Mouse (Mus musculus) hindbrain, embryonic 15.5 days (tissue): Measurements from ENCODE around the gene Cstl1. TPM values are rescaled to one million over a fixed set of nuclear protein-coding genes. Genes with fewer than 3 reads are reported as not detected.

Source experiments
- ATAC-seq: fragments of 200-750 bp; cut with Nextera tagmentation; 2 replicates; pipeline ENCODE4 v1.8.0; 2017; ENCODE audit warnings: low read depth, moderate number of reproducible peaks, moderate TSS enrichment; ENCODE audit not compliant: low FRiP score
- H3K27ac ChIP-seq: fragments of 300-500 bp; sonication (generic); replicated peaks from 2 replicates; pipeline ENCODE4 v1.5.1; 2015; ENCODE audit warnings: mild to moderate bottlenecking, inconsistent platforms
- H3K27me3 ChIP-seq: fragments of 300-500 bp; sonication (generic); 2 replicates; pipeline ENCODE4 v1.6.1; 2015; ENCODE audit warnings: control low read depth, inconsistent platforms
- H3K36me3 ChIP-seq: fragments of 300-500 bp; sonication (generic); 2 replicates; pipeline ENCODE4 v1.6.1; 2015; ENCODE audit warnings: control low read depth, inconsistent platforms
- H3K4me1 ChIP-seq: fragments of 300-500 bp; sonication (generic); replicated peaks from 2 replicates; pipeline ENCODE4 v1.6.1; 2015; ENCODE audit warnings: control low read depth, inconsistent platforms
- H3K4me2 ChIP-seq: fragments of 300-500 bp; sonication (generic); 2 replicates; pipeline ENCODE4 v1.6.1; 2015; ENCODE audit warnings: moderate library complexity, mild to moderate bottlenecking, inconsistent platforms
- H3K4me3 ChIP-seq: fragments of 300-500 bp; sonication (generic); 2 replicates; pipeline ENCODE4 v1.5.1; 2015; ENCODE audit warnings: mild to moderate bottlenecking, inconsistent platforms
- H3K9ac ChIP-seq: fragments of 300-500 bp; sonication (generic); 2 replicates; pipeline ENCODE4 v1.6.1; 2015; ENCODE audit warnings: inconsistent platforms
- H3K9me3 ChIP-seq: fragments of 300-500 bp; sonication (generic); 2 replicates; pipeline ENCODE4 v1.6.1; 2016; ENCODE audit warnings: control low read depth, inconsistent platforms
- WGBS: fragments of 180-500 bp; shearing (Covaris S2); methylation state at CpG from one replicate; pipeline ENCODE4 v1.1.7; 2015; 5-methylcytosine and 5-hydroxymethylcytosine counted together
- polyA plus RNA-seq: library from polyadenylated mRNA; unstranded; fragments of >200 nt; fragmentation: Nextera tagmentation; extraction: Ambion mirVana; gene quantifications from 2 replicates; pipeline ENCODE4 v1.2.1, GENCODE M21; 2015

Cstl1 gene
- not detected in 2 replicates for polyA plus RNA-seq

DNA sequence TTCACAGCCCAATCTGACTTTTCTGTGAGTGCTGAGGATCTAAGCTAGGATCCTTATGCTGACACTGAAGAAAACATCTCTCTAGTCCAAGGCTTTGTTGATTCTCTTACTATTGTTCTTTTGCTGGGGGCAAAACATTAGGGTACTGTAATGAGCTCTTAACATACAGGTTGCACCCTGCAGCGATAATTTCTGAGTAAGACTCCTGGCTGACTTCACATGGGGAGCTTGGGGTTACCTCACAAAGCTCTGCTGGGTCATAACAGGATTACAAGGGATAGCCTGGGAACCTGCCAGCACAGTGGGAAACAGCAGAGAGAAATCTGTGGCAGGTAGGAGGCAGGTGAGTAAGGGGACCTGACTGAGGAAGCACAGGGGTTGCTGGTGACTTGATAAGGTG, at the start of gene Cstl1:
Gene Cstl1, plus strand, starts transcription at position 301 of the 400 bp plus-strand sequence.
- H3K4me1 ChIP-seq, result no peaks in the 10 kb centered on the region
- WGBS, result 81% methylated on average over 1 of the region's 1 CpGs
- H3K9me3 ChIP-seq, result no peaks in the 10 kb centered on the region
- no peaks in the 10 kb centered on the region for H3K36me3 ChIP-seq
- no peak within 1 kb of the TSS for H3K27ac ChIP-seq
- ATAC-seq, result no peak
- no peaks in the 10 kb centered on the region for H3K27me3 ChIP-seq
- H3K9ac ChIP-seq, result no peak within 1 kb of the TSS
- H3K4me2 ChIP-seq, result no peak within 1 kb of the TSS
- H3K4me3 ChIP-seq, result no peak within 1 kb of the TSS

DNA sequence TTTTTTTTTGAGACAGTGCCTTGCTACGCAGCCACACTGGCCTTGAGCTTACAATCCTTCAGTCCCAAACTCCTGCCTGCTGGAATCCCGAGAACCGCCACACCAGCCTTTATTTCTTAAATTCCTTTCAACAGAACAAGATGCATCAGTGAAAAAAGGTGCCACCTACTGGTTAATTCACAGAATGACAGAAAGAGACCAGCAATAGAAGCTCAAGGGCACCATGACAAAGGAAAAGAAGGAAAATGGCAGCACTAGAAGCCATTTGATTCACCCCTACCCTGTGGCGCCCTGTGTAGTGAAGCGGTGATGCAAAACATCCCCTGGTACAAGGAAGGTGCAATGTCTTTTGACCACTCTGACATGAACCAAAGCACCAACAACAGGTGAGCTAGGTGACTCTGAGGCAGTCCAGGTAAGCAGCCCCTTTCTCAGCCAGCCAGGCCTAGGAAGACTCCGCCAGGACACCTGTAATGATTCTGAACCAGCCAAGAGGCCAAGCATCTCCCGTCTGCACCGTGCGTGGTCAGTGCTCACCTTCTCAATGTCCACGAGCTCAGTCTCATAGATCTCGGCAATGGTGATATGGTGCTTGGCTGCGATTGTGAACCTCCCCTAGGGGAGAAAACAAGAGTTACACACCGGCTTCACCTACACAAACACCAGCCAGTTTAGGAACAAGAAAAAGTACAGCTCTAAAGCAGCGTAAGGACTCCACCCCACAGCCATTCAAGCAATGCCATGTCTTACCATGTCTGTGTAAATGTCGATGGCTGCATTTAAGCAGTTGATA, 43.6 kb upstream of the Cstl1 start:
- 78% methylated on average over 15 of the region's 15 CpGs for WGBS
- no peaks in the 10 kb centered on the region for H3K27me3 ChIP-seq
- no peak overlapping the region for H3K9ac ChIP-seq
- H3K9me3 ChIP-seq, result no peaks in the 10 kb centered on the region
- no peak overlapping the region for H3K27ac ChIP-seq
- peaks cover 34% of the 10 kb centered on the region for H3K36me3 ChIP-seq
- no peak overlapping the region for H3K4me2 ChIP-seq
- ATAC-seq, result peak; percentile 60
- no peak overlapping the region for H3K4me3 ChIP-seq
- no peaks in the 10 kb centered on the region for H3K4me1 ChIP-seq

DNA sequence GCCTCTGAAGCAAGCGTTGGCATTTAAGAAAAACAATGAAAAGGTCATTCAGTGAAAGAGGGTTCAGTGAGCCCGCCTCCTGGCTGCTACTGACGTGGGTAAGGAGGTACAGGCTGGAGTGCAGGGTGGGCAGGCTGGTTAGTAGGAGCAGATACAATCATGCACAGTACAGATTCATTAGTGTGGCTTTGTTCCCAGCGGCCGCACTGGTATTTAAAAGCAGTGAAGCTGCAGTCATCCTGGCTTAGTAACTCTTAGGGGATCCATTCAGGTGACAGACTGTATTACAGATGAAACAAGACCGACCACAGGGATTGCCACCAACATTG, 43.0 kb upstream of the Cstl1 start:
- peak; percentile 67 for ATAC-seq
- Histone ChIP-seq H3K4me2 (no peak overlapping the region), H3K36me3 (peaks cover 38% of the 10 kb centered on the region), H3K27ac (no peak overlapping the region), H3K9me3 (no peaks in the 10 kb centered on the region), H3K27me3 (no peaks in the 10 kb centered on the region), H3K4me3 (no peak overlapping the region), H3K4me1 (no peaks in the 10 kb centered on the region), H3K9ac (no peak overlapping the region)
- 52% methylated on average over 6 of the region's 6 CpGs for WGBS

DNA sequence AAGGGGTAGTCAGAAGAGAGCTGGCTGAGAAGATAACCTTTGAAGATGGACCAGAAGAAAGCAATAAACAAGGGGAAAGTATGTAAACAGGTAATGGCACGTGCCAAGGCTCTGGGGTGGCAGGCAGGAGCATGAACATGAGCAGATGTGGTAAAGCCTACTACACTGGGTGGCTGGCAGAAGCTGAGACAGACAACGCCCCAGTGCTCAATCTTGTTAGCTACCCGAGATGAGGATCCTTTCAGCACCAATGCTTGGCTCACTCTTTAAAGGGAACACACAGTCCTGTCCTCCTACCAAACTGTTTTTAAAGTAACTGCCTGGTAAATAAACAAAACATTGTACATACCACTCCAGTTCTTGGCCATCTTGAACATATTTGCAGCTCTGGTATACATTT, 37.8 kb upstream of the Cstl1 start:
- H3K4me3 ChIP-seq, result no peak overlapping the region
- no peak overlapping the region for H3K4me2 ChIP-seq
- no peaks in the 10 kb centered on the region for H3K27me3 ChIP-seq
- no peaks in the 10 kb centered on the region for H3K4me1 ChIP-seq
- no peak overlapping the region for H3K9ac ChIP-seq
- 87% methylated on average over 3 of the region's 3 CpGs for WGBS
- H3K27ac ChIP-seq, result no peak overlapping the region
- no peak for ATAC-seq
- H3K36me3 ChIP-seq, result peaks cover 18% of the 10 kb centered on the region; the same call in 1 of the 2 replicates
- no peaks in the 10 kb centered on the region for H3K9me3 ChIP-seq

GRCm38 (mm10) chr2:148717072-148717471, 33.1 kb upstream of the Cstl1 start:
- no peak overlapping the region for H3K27ac ChIP-seq
- H3K9ac ChIP-seq, result no peak overlapping the region
- H3K36me3 ChIP-seq, result no peaks in the 10 kb centered on the region
- no peaks in the 10 kb centered on the region for H3K27me3 ChIP-seq
- no peaks in the 10 kb centered on the region for H3K9me3 ChIP-seq
- no peak overlapping the region for H3K4me2 ChIP-seq
- 85% methylated on average over 2 of the region's 2 CpGs for WGBS
- ATAC-seq, result no peak
- no peak overlapping the region for H3K4me3 ChIP-seq
- H3K4me1 ChIP-seq, result no peaks in the 10 kb centered on the region

GRCm38 (mm10) chr2:148719271-148719995, 30.7 kb upstream of the Cstl1 start:
- H3K4me3 ChIP-seq, result no peak overlapping the region
- no peak overlapping the region for H3K4me2 ChIP-seq
- no peaks in the 10 kb centered on the region for H3K4me1 ChIP-seq
- no peak overlapping the region for H3K9ac ChIP-seq
- 80% methylated on average over 2 of the region's 2 CpGs for WGBS
- no peaks in the 10 kb centered on the region for H3K9me3 ChIP-seq
- no peaks in the 10 kb centered on the region for H3K27me3 ChIP-seq
- ATAC-seq, result no peak
- H3K27ac ChIP-seq, result no peak overlapping the region
- no peaks in the 10 kb centered on the region for H3K36me3 ChIP-seq

DNA sequence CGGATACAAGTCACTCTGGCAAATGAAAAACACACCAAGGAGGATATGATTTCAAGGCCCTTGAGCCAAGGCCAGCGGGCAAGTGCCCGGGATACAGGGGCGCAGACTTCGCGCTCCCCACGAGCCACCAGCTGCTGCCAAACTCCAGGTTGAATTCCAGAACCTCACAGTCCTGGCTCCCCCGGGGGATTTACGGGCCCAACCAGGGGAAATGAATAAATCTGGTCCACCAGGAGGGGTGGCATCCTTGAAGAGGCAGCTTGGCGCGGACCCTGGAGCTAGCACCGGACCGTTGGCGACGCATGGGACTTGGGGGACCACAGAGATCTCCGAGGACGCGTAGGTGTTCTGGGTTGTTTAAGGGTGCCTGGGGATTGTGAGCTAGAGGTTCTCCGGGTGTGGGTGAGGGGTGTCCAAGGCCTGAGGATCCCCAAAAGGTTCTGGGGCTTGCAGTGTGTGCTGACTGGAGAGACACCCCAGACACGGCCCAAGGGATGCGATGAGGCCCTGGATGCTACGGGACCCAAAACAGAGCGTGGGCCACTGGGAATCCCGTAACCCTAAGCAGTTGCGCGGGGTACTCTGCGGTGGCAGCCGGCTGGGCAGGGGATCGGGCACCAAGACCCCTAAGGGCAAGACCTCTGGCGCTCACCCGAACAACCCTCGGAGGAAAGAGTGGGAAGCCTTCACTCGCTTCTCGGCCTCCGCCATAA, 18.4 kb upstream of the Cstl1 start:
- H3K27me3 ChIP-seq, result no peaks in the 10 kb centered on the region
- ATAC-seq, result peak; percentile 85
- H3K9ac ChIP-seq, result peak overlapping the region; percentile 95
- H3K36me3 ChIP-seq, result no peaks in the 10 kb centered on the region
- peaks cover 24% of the 10 kb centered on the region for H3K4me1 ChIP-seq
- WGBS, result under 1% methylated on average over 35 of the region's 35 CpGs
- peak overlapping the region; percentile 84 for H3K4me3 ChIP-seq
- peak overlapping the region; percentile 75 for H3K27ac ChIP-seq
- peak overlapping the region; percentile 88 for H3K4me2 ChIP-seq
- no peaks in the 10 kb centered on the region for H3K9me3 ChIP-seq

DNA sequence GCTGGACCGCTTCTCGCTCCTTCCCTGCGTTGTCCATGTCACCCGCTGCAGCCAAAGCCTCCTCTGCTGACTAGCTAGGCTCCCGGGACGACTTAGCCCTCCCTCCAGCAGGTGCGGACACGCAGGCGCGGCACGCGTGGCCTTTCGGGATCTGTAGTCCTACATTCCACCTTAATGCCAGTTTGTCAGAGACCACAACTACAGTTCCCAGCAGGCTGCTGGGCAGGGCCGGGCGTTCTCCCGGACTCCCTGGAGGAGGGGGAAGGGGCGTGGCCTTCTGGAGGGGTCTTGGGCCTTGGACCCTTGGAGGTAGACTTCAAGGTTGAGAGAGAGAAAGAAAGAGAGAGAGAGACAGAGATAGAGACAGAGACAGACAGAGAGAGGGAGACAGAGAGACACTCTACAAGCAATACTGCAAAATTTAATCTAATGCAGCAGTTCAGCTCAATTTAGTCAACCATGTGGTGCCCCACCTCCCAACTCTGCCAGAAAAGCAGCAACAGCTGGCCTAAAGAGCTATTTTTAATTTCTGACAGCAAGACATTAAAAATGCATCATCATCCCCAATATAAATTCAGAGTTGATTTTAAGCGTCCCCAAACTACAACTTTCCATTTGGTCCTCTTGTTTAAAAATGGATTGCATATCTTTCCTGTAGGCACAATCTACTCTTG, 17.7 kb upstream of the Cstl1 start, which contains the start of gene Napb:
Gene Napb, minus strand, starts transcription at position 141 of the 674 bp plus-strand sequence.
- no peaks in the 10 kb centered on the region for H3K9me3 ChIP-seq
- peak; percentile 100 for ATAC-seq
- 3% methylated on average over 18 of the region's 18 CpGs for WGBS
- peak within 1 kb of the TSS; percentile 88 for H3K4me2 ChIP-seq
- no peaks in the 10 kb centered on the region for H3K27me3 ChIP-seq
- H3K4me3 ChIP-seq, result peak within 1 kb of the TSS; percentile 84
- no peaks in the 10 kb centered on the region for H3K36me3 ChIP-seq
- peak within 1 kb of the TSS; percentile 75 for H3K27ac ChIP-seq
- peaks cover 24% of the 10 kb centered on the region for H3K4me1 ChIP-seq
- peak within 1 kb of the TSS; percentile 95 for H3K9ac ChIP-seq

DNA sequence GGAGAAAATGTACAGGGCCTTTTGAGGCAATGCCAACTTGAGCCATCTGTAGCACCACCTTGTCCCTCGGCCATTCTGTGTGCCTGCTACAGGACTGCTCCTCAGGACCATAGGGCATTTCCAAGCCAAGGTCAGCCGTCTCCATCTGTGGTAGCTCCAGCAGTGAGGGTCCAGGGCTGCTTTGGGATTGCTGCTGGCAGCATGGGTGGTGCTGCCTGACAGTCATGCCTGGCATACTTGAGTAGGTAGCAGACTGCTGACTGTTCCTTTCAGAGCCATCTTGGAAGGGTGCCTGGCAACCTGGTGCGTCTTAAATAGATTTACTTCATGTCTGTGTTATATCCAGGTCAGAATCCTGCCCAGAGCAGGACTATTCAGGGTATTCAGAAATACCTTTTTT, 7.2 kb upstream of the Cstl1 start:
- no peaks in the 10 kb centered on the region for H3K36me3 ChIP-seq
- H3K9ac ChIP-seq, result no peak overlapping the region
- no peak overlapping the region for H3K4me2 ChIP-seq
- ATAC-seq, result peak; percentile 51; the same call in 1 of the 2 replicates
- no peak overlapping the region for H3K4me3 ChIP-seq
- H3K9me3 ChIP-seq, result no peaks in the 10 kb centered on the region
- H3K27ac ChIP-seq, result no peak overlapping the region
- H3K4me1 ChIP-seq, result no peaks in the 10 kb centered on the region
- H3K27me3 ChIP-seq, result no peaks in the 10 kb centered on the region
- WGBS, result 67% methylated on average over 3 of the region's 3 CpGs

DNA sequence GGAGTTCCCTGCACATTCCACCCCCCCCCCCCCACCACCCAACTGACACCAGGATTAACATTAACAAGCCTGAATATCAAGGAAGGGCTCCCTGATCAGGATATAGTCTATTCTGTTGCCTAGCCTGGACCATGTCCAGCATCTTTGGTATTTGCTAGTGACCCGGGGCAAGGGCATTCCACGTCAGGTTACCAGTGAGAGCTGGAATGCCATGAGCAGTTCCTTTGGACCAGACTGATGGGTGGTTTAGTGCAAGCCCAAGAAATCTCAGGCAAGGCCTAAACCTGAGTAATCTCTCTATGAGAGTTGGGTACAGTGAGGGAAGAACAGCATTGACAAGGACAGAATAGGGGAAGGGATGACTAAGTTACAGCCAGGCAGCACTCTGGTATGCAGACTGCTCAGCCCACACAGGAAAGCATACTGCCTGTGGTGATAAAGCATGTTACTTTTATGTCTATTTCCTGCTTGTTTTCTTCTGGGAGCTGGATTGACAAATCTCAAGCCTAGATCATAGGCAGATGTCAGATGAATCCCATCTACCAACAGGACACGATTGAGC, 6.2 kb upstream of the Cstl1 start:
- Histone ChIP-seq H3K4me3 (no peak overlapping the region), H3K4me2 (no peak overlapping the region), H3K27me3 (no peaks in the 10 kb centered on the region), H3K9me3 (no peaks in the 10 kb centered on the region), H3K36me3 (no peaks in the 10 kb centered on the region), H3K4me1 (no peaks in the 10 kb centered on the region), H3K27ac (no peak overlapping the region), H3K9ac (no peak overlapping the region)
- 84% methylated on average over 3 of the region's 3 CpGs for WGBS
- no peak for ATAC-seq
